In the genomic region with DNA sequence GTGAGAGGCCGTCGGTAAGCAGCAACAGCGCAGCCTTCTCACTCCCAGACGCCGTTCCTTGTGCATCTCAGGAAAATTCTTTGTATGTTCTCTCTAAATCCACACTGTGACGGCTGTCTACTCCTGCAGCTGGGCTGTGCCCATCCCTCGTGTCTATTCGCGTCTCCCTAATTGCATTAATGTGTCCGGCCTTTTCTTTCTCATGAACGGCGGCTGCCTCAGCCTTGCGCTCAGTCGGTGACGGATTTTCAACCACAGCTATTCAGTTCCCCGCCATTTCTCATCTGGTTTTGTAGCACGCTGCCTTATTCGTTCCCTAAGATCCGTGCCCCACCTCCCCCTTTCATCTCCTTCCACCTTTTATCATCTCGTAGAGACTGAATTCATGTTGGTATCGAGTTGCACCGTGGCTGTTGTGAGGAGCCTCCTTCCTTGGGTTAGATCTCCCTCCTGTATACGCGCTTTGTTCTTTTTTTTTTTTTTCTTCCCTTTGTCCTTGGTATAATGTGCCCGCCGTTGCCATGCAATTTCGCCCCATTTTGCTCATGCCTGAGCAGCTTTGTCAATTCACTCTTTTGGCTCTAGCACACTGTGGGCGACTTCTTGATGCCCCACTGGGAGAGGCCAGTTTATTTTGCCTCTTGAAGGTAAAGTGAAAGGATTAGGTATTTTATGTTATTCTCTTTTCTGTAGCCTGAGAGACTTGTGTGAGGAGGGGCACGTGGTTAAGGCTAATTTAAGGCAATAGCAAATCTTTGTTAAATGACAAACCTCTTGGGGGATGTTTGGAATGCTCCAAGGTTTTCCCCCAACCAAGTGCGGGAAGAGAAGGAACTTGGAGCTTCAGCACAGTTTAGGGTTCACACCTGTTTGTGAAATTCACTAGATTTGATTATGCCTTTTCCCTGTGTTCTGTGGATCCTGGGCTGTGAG, we compare ENCODE assay signal across 9 mouse cellular contexts. TPM values are rescaled to one million over a fixed set of nuclear protein-coding genes. Genes with fewer than 3 reads are reported as not detected.
DNase-seq lines count a peak whose midpoint lies in the region; ATAC-seq and TF ChIP-seq lines count a peak whose summit lies in the region.
"Had no signal": no experiment of that assay in that cellular context is flagged by ENCODE, and none has a peak within 500 bp of the region (broad histone marks: within the 10 kb centered on the region; RNA-seq: fewer than 3 reads in every experiment).

No protein-coding gene starts in this region.

- H3K4me1 ChIP-seq in ES-Bruce4 (ENCODE audit: control insufficient read depth, insufficient read depth, low read length), result no peaks in the 10 kb centered on the region
- H3K4me1 ChIP-seq in forebrain, embryonic 10.5 days, result peaks cover 26% of the 10 kb centered on the region
- peaks cover under 1% of the 10 kb centered on the region; the same call in 1 of the 2 replicates for H3K4me1 ChIP-seq in liver, embryonic 12.5 days

- no peak for TF ChIP-seq EP300 in ES-Bruce4 (IDR thresholded peaks at IDR 0.05; ENCODE audit: insufficient read depth, low read depth, low read length)

- 0 out of 2 replicates have a peak overlapping the region, but pooled peaks have one; percentile 24 for H3K9ac ChIP-seq in ES-Bruce4 (ENCODE audit: low read depth, poor library complexity, severe bottlenecking)
- H3K9ac ChIP-seq in liver, embryonic 12.5 days, result no peak overlapping the region

- peak overlapping the region; percentile 17; the same call in 1 of the 2 replicates for H3K4me3 ChIP-seq in ES-Bruce4 (ENCODE audit: low read depth, low read length)
- peak overlapping the region; percentile 47 for H3K4me3 ChIP-seq in forebrain, embryonic 10.5 days
- no peak overlapping the region for H3K4me3 ChIP-seq in liver, embryonic 12.5 days
- H3K4me3 ChIP-seq: myocyte had no signal

- no peak for TF ChIP-seq CTCF in ES-Bruce4 (IDR thresholded peaks at IDR 0.05; ENCODE audit: low read depth, low read length)

- TF ChIP-seq POLR2A in ES-Bruce4 (IDR thresholded peaks at IDR 0.05; ENCODE audit: insufficient read depth, low read length), result no peak

- 3% methylated on average over 30 of the region's 30 CpGs for WGBS in forebrain, embryonic 10.5 days
- WGBS in liver, embryonic 12.5 days (ENCODE audit: insufficient replicate concordance), result 25% methylated on average over 30 of the region's 30 CpGs

- no peaks in the 10 kb centered on the region for H3K27me3 ChIP-seq in ES-Bruce4 (ENCODE audit: control insufficient read depth, insufficient read depth, low read length, poor library complexity, severe bottlenecking)
- H3K27me3 ChIP-seq in forebrain, embryonic 10.5 days (ENCODE audit: poor library complexity, severe bottlenecking), result peaks cover 14% of the 10 kb centered on the region; the same call in 1 of the 2 replicates
- peaks cover 39% of the 10 kb centered on the region for H3K27me3 ChIP-seq in liver, embryonic 12.5 days (replicated peaks)

- no peaks in the 10 kb centered on the region for H3K36me3 ChIP-seq in ES-Bruce4 (ENCODE audit: control insufficient read depth, insufficient read depth, low read length, poor library complexity, severe bottlenecking)
- H3K36me3 ChIP-seq in forebrain, embryonic 10.5 days (replicated peaks), result no peaks in the 10 kb centered on the region
- no peaks in the 10 kb centered on the region for H3K36me3 ChIP-seq in liver, embryonic 12.5 days

- H3K4me2 ChIP-seq in liver, embryonic 12.5 days, result peak overlapping the region; percentile 45

- DNase-seq in cerebellum, postnatal 25 days, result peak; percentile 24 to 34
- DNase-seq in cerebellum, adult 11-12 months, result no peak
- peak; percentile 77 for DNase-seq in forebrain, embryonic 10.5 days (ENCODE audit: extremely low spot score, low spot score)
- peak; percentile 21 for DNase-seq in yolk sac, embryonic 10.5 days (ENCODE audit: low spot score)
- no peak for DNase-seq in thymus, adult 18-20 months

- ATAC-seq in liver, embryonic 12.5 days, result no peak
- no peak for ATAC-seq in erythroid progenitor cell, adult 5-6 weeks (replicated peaks; ENCODE audit: low FRiP score, poor library complexity, severe bottlenecking)

- H3K9me3 ChIP-seq in ES-Bruce4 (replicated peaks; ENCODE audit: control insufficient read depth, insufficient read depth, low read length, poor library complexity, severe bottlenecking), result no peaks in the 10 kb centered on the region
- H3K9me3 ChIP-seq in forebrain, embryonic 10.5 days, result no peaks in the 10 kb centered on the region
- H3K9me3 ChIP-seq in liver, embryonic 12.5 days (replicated peaks), result no peaks in the 10 kb centered on the region

- no peak overlapping the region for H3K27ac ChIP-seq in ES-Bruce4 (ENCODE audit: insufficient read depth, low read length)
- peak overlapping the region; percentile 91 for H3K27ac ChIP-seq in forebrain, embryonic 10.5 days
- H3K27ac ChIP-seq in liver, embryonic 12.5 days, result no peak overlapping the region

RNA-seq across cellular contexts. Expression of gene Dnah2, which starts 21.5 kb away (rescaled TPM):
- polyA plus RNA-seq in ES-Bruce4 (2011; ENCODE audit: insufficient read depth, insufficient read length, low read depth, missing spikeins), result 1.2 and 2.0 TPM in 2 replicates
- polyA plus RNA-seq in forebrain, embryonic 10.5 days (2016; fragmentation: Nextera tagmentation; extraction: Ambion mirVana), result 1.5 TPM in 2 replicates
- 0.06 and 0.17 TPM in 2 replicates for polyA plus RNA-seq in liver, embryonic 12.5 days (2016; fragmentation: Nextera tagmentation; extraction: Ambion mirVana)
- not detected in 2 replicates for total RNA-seq in erythroid progenitor cell, adult 5-6 weeks (2015; ENCODE audit: low replicate concordance)
- total RNA-seq in erythroid progenitor cell, adult 5-6 weeks (2017; ENCODE audit: low replicate concordance), result 0.13 TPM in 1 of 2 replicates, not detected in the other

RNA-seq across cellular contexts. Expression of gene Efnb3, which starts 32.6 kb away (rescaled TPM):
- 3.9 and 4.0 TPM in 2 replicates for polyA plus RNA-seq in ES-Bruce4 (2011; ENCODE audit: insufficient read depth, insufficient read length, low read depth, missing spikeins)
- 27.9 and 28.7 TPM in 2 replicates for polyA plus RNA-seq in forebrain, embryonic 10.5 days (2016; fragmentation: Nextera tagmentation; extraction: Ambion mirVana)
- polyA plus RNA-seq in liver, embryonic 12.5 days (2016; fragmentation: Nextera tagmentation; extraction: Ambion mirVana), result 1.7 and 2.3 TPM in 2 replicates
- total RNA-seq in erythroid progenitor cell, adult 5-6 weeks (2015; ENCODE audit: low replicate concordance), result 2.5 and 2.9 TPM in 2 replicates
- 0.77 and 1.1 TPM in 2 replicates for total RNA-seq in erythroid progenitor cell, adult 5-6 weeks (2017; ENCODE audit: low replicate concordance)

RNA-seq across cellular contexts. Expression of gene Wrap53, which starts 52.7 kb away (rescaled TPM):
- polyA plus RNA-seq in ES-Bruce4 (2011; ENCODE audit: insufficient read depth, insufficient read length, low read depth, missing spikeins), result 10.3 and 17.8 TPM in 2 replicates
- 46.4 and 51.1 TPM in 2 replicates for polyA plus RNA-seq in forebrain, embryonic 10.5 days (2016; fragmentation: Nextera tagmentation; extraction: Ambion mirVana)
- 24.3 and 27.1 TPM in 2 replicates for polyA plus RNA-seq in liver, embryonic 12.5 days (2016; fragmentation: Nextera tagmentation; extraction: Ambion mirVana)
- total RNA-seq in erythroid progenitor cell, adult 5-6 weeks (2015; ENCODE audit: low replicate concordance), result 13.8 and 48.3 TPM in 2 replicates
- total RNA-seq in erythroid progenitor cell, adult 5-6 weeks (2017; ENCODE audit: low replicate concordance), result 13.5 and 18.4 TPM in 2 replicates

RNA-seq across cellular contexts. Expression of gene Trp53, which starts 52.8 kb away (rescaled TPM):
- 230 and 277 TPM in 2 replicates for polyA plus RNA-seq in ES-Bruce4 (2011; ENCODE audit: insufficient read depth, insufficient read length, low read depth, missing spikeins)
- 192 and 194 TPM in 2 replicates for polyA plus RNA-seq in forebrain, embryonic 10.5 days (2016; fragmentation: Nextera tagmentation; extraction: Ambion mirVana)
- polyA plus RNA-seq in liver, embryonic 12.5 days (2016; fragmentation: Nextera tagmentation; extraction: Ambion mirVana), result 110 TPM in 2 replicates
- total RNA-seq in erythroid progenitor cell, adult 5-6 weeks (2015; ENCODE audit: low replicate concordance), result 38.2 and 75.9 TPM in 2 replicates
- total RNA-seq in erythroid progenitor cell, adult 5-6 weeks (2017; ENCODE audit: low replicate concordance), result 12.2 TPM in 2 replicates

Comparison
In these comparisons a context has a peak if more than half of its experiments do, and no peak if none do; other contexts are left out.
1. DNase-seq: peak in cerebellum, postnatal 25 days (2 of 2), forebrain, embryonic 10.5 days (single experiment) and yolk sac, embryonic 10.5 days (single experiment); none in cerebellum, adult 11-12 months (single experiment) and thymus, adult 18-20 months (0 of 2).